Mouse (Mus musculus): ENCODE results near the gene Zfp335. TPM values are rescaled to one million over a fixed set of nuclear protein-coding genes. Genes with fewer than 3 reads are reported as not detected.

Gene Zfp335
- polyA plus RNA-seq, 1 experiment from 2014 or later: 6.8 TPM

GRCm38 (mm10) chr2:164939106-164939505, 27.5 kb upstream of the Zfp335 start:
- peaks cover 10 to 12% of the 10 kb centered on the region in 2 experiments for H3K4me1 ChIP-seq (ENCODE audit: control insufficient read depth in 2 of 2, insufficient read depth in 2 of 2, low read length in 2 of 2)
- peak overlapping the region; percentile 28 to 40 for H3K4me3 ChIP-seq (ENCODE audit: control insufficient read depth in 1 of 2, insufficient read depth in 1 of 2, low read depth in 1 of 2, low read length in 2 of 2)
- no peak overlapping the region for H3K27ac ChIP-seq (replicated peaks in 1 of 2; ENCODE audit: control insufficient read depth in 1 of 2, insufficient read depth in 1 of 2, low read depth in 2 of 2, low read length in 2 of 2)
- H3K36me3 ChIP-seq (ENCODE audit: control insufficient read depth, insufficient read depth, low read length): no peaks in the 10 kb centered on the region
- peaks cover 47% of the 10 kb centered on the region for H3K27me3 ChIP-seq (ENCODE audit: control insufficient read depth, insufficient read depth, low read length)
- H3K9ac ChIP-seq (ENCODE audit: low read length): peak overlapping the region; percentile 48; the same call in 1 of the 2 replicates
- WGBS: 3% methylated on average over 11 of the region's 11 CpGs
- peak overlapping the region; percentile 71 for H3K4me2 ChIP-seq (ENCODE audit: low read length)
- ATAC-seq (ENCODE audit: insufficient number of reproducible peaks, insufficient read depth, low FRiP score, low read depth): no peak
- H3K9me3 ChIP-seq (ENCODE audit: control insufficient read depth, low read length): no peaks in the 10 kb centered on the region

- peak overlapping the region; percentile 29 to 40 for H3K4me3 ChIP-seq (ENCODE audit: control insufficient read depth in 1 of 2, insufficient read depth in 1 of 2, low read depth in 1 of 2, low read length in 2 of 2)
- peak overlapping the region; percentile 48; the same call in 1 of the 2 replicates for H3K9ac ChIP-seq (ENCODE audit: low read length)
- H3K27me3 ChIP-seq (ENCODE audit: control insufficient read depth, insufficient read depth, low read length): peaks cover 47% of the 10 kb centered on the region
- no peak overlapping the region for H3K27ac ChIP-seq (replicated peaks in 1 of 2; ENCODE audit: control insufficient read depth in 1 of 2, insufficient read depth in 1 of 2, low read depth in 2 of 2, low read length in 2 of 2)
- no peaks in the 10 kb centered on the region for H3K36me3 ChIP-seq (ENCODE audit: control insufficient read depth, insufficient read depth, low read length)
- peak overlapping the region; percentile 71 for H3K4me2 ChIP-seq (ENCODE audit: low read length)
- WGBS: 5% methylated on average over 39 of the region's 39 CpGs
- 0 out of 2 replicates have a peak, but pooled peaks have one; percentile 31 for ATAC-seq (ENCODE audit: insufficient number of reproducible peaks, insufficient read depth, low FRiP score, low read depth)
- H3K9me3 ChIP-seq (ENCODE audit: control insufficient read depth, low read length): no peaks in the 10 kb centered on the region
- peaks cover 10 to 12% of the 10 kb centered on the region in 2 experiments for H3K4me1 ChIP-seq (ENCODE audit: control insufficient read depth in 2 of 2, insufficient read depth in 2 of 2, low read length in 2 of 2)
Measured at GRCm38 (mm10) chr2:164938146-164939091, 26.9 kb upstream of the Zfp335 start.

GRCm38 (mm10) chr2:164935991-164936390, 24.4 kb upstream of the Zfp335 start:
- Histone ChIP-seq H3K4me1 (ENCODE audit: control insufficient read depth in 2 of 2, insufficient read depth in 2 of 2, low read length in 2 of 2) (peaks cover 7 to 12% of the 10 kb centered on the region in 2 experiments), H3K27ac (replicated peaks in 1 of 2; ENCODE audit: control insufficient read depth in 1 of 2, insufficient read depth in 1 of 2, low read depth in 2 of 2, low read length in 2 of 2) (no peak overlapping the region), H3K27me3 (ENCODE audit: control insufficient read depth, insufficient read depth, low read length) (peaks cover 59% of the 10 kb centered on the region), H3K9me3 (ENCODE audit: control insufficient read depth, low read length) (no peaks in the 10 kb centered on the region), H3K4me2 (ENCODE audit: low read length) (no peak overlapping the region), H3K4me3 (ENCODE audit: control insufficient read depth in 1 of 2, insufficient read depth in 1 of 2, low read depth in 1 of 2, low read length in 2 of 2) (no peak overlapping the region), H3K9ac (ENCODE audit: low read length) (no peak overlapping the region), H3K36me3 (ENCODE audit: control insufficient read depth, insufficient read depth, low read length) (no peaks in the 10 kb centered on the region)
- 65% methylated on average over 4 of the region's 4 CpGs for WGBS
- ATAC-seq (ENCODE audit: insufficient number of reproducible peaks, insufficient read depth, low FRiP score, low read depth): no peak

- no peaks in the 10 kb centered on the region for H3K9me3 ChIP-seq (ENCODE audit: control insufficient read depth, low read length)
- WGBS: 50% methylated on average over 9 of the region's 10 CpGs
- no peak overlapping the region for H3K9ac ChIP-seq (ENCODE audit: low read length)
- no peak overlapping the region for H3K4me2 ChIP-seq (ENCODE audit: low read length)
- no peak for ATAC-seq (ENCODE audit: insufficient number of reproducible peaks, insufficient read depth, low FRiP score, low read depth)
- H3K27ac ChIP-seq (replicated peaks in 1 of 2; ENCODE audit: control insufficient read depth in 1 of 2, insufficient read depth in 1 of 2, low read depth in 2 of 2, low read length in 2 of 2): no peak overlapping the region
- H3K4me3 ChIP-seq (ENCODE audit: control insufficient read depth in 1 of 2, insufficient read depth in 1 of 2, low read depth in 1 of 2, low read length in 2 of 2): no peak overlapping the region
- H3K27me3 ChIP-seq (ENCODE audit: control insufficient read depth, insufficient read depth, low read length): peaks cover 46% of the 10 kb centered on the region
- H3K4me1 ChIP-seq (ENCODE audit: control insufficient read depth in 2 of 2, insufficient read depth in 2 of 2, low read length in 2 of 2): peaks cover 2 to 4% of the 10 kb centered on the region in 2 experiments; a peak in 2 of 4 replicates
- H3K36me3 ChIP-seq (ENCODE audit: control insufficient read depth, insufficient read depth, low read length): no peaks in the 10 kb centered on the region
Measured at GRCm38 (mm10) chr2:164933534-164933933, 22.0 kb upstream of the Zfp335 start.

- ATAC-seq (ENCODE audit: insufficient number of reproducible peaks, insufficient read depth, low FRiP score, low read depth): no peak
- 61% methylated on average over 11 of the region's 11 CpGs for whole genome bisulfite sequencing
- H3K27me3 ChIP-seq (ENCODE audit: control insufficient read depth, insufficient read depth, low read length): peaks cover 38% of the 10 kb centered on the region
- no peak overlapping the region for H3K4me3 ChIP-seq (ENCODE audit: control insufficient read depth in 1 of 2, insufficient read depth in 1 of 2, low read depth in 1 of 2, low read length in 2 of 2)
- H3K9ac ChIP-seq (ENCODE audit: low read length): no peak overlapping the region
- no peak overlapping the region for H3K27ac ChIP-seq (replicated peaks in 1 of 2; ENCODE audit: control insufficient read depth in 1 of 2, insufficient read depth in 1 of 2, low read depth in 2 of 2, low read length in 2 of 2)
- no peak overlapping the region for H3K4me2 ChIP-seq (ENCODE audit: low read length)
- no peaks in the 10 kb centered on the region for H3K4me1 ChIP-seq (ENCODE audit: control insufficient read depth in 2 of 2, insufficient read depth in 2 of 2, low read length in 2 of 2)
- H3K9me3 ChIP-seq (ENCODE audit: control insufficient read depth, low read length): no peaks in the 10 kb centered on the region
- H3K36me3 ChIP-seq (ENCODE audit: control insufficient read depth, insufficient read depth, low read length): no peaks in the 10 kb centered on the region
Measured at GRCm38 (mm10) chr2:164930706-164931581, 19.4 kb upstream of the Zfp335 start.

GRCm38 (mm10) chr2:164924100-164924857, 12.7 kb upstream of the Zfp335 start:
- 0 out of 2 replicates have a peak, but pooled peaks have one; percentile 17 for ATAC-seq (ENCODE audit: insufficient number of reproducible peaks, insufficient read depth, low FRiP score, low read depth)
- Histone ChIP-seq H3K4me3 (ENCODE audit: control insufficient read depth in 1 of 2, insufficient read depth in 1 of 2, low read depth in 1 of 2, low read length in 2 of 2) (no peak overlapping the region), H3K4me1 (ENCODE audit: control insufficient read depth in 2 of 2, insufficient read depth in 2 of 2, low read length in 2 of 2) (no peaks in the 10 kb centered on the region), H3K9ac (ENCODE audit: low read length) (no peak overlapping the region), H3K27ac (replicated peaks in 1 of 2; ENCODE audit: control insufficient read depth in 1 of 2, insufficient read depth in 1 of 2, low read depth in 2 of 2, low read length in 2 of 2) (no peak overlapping the region), H3K36me3 (ENCODE audit: control insufficient read depth, insufficient read depth, low read length) (peaks cover 16% of the 10 kb centered on the region), H3K27me3 (ENCODE audit: control insufficient read depth, insufficient read depth, low read length) (peaks cover 9% of the 10 kb centered on the region), H3K4me2 (ENCODE audit: low read length) (no peak overlapping the region), H3K9me3 (ENCODE audit: control insufficient read depth, low read length) (no peaks in the 10 kb centered on the region)
- 33% methylated on average over 11 of the region's 11 CpGs for WGBS

GRCm38 (mm10) chr2:164923291-164923690, 11.7 kb upstream of the Zfp335 start:
- WGBS: 74% methylated on average over 4 of the region's 4 CpGs
- no peak for ATAC-seq (ENCODE audit: insufficient number of reproducible peaks, insufficient read depth, low FRiP score, low read depth)
- no peak overlapping the region for H3K9ac ChIP-seq (ENCODE audit: low read length)
- no peak overlapping the region for H3K27ac ChIP-seq (replicated peaks in 1 of 2; ENCODE audit: control insufficient read depth in 1 of 2, insufficient read depth in 1 of 2, low read depth in 2 of 2, low read length in 2 of 2)
- no peaks in the 10 kb centered on the region for H3K4me1 ChIP-seq (ENCODE audit: control insufficient read depth in 2 of 2, insufficient read depth in 2 of 2, low read length in 2 of 2)
- H3K27me3 ChIP-seq (ENCODE audit: control insufficient read depth, insufficient read depth, low read length): peaks cover 4% of the 10 kb centered on the region; the same call in 1 of the 2 replicates
- no peak overlapping the region for H3K4me2 ChIP-seq (ENCODE audit: low read length)
- no peak overlapping the region for H3K4me3 ChIP-seq (ENCODE audit: control insufficient read depth in 1 of 2, insufficient read depth in 1 of 2, low read depth in 1 of 2, low read length in 2 of 2)
- H3K36me3 ChIP-seq (ENCODE audit: control insufficient read depth, insufficient read depth, low read length): peaks cover 20% of the 10 kb centered on the region
- H3K9me3 ChIP-seq (ENCODE audit: control insufficient read depth, low read length): no peaks in the 10 kb centered on the region
